Mouse (Mus musculus) hindbrain, postnatal 0 days (tissue): ENCODE data around the gene Dgkh. TPM values are rescaled to one million over a fixed set of nuclear protein-coding genes. Genes with fewer than 3 reads are reported as not detected.

Experiments
- ATAC-seq: fragments of 200-750 bp; cut with Nextera tagmentation; 2 replicates; pipeline ENCODE4 v1.8.0; 2017; ENCODE audit warnings: mild to moderate bottlenecking, moderate TSS enrichment, moderate library complexity
- DNase-seq: peaks from one replicate; pipeline ENCODE4 v3.0.0-alpha.2; 2015; ENCODE audit warnings: low spot score
- H3K27ac ChIP-seq: fragments of 300-500 bp; sonication (generic); 2 replicates; pipeline ENCODE4 v1.5.1; 2014; ENCODE audit warnings: mild to moderate bottlenecking
- H3K27me3 ChIP-seq: fragments of 300-500 bp; sonication (generic); 2 replicates; pipeline ENCODE4 v1.6.1; 2014; ENCODE audit warnings: low read length, mixed read lengths; ENCODE audit not compliant: insufficient read depth
- H3K36me3 ChIP-seq: fragments of 300-500 bp; sonication (generic); 2 replicates; pipeline ENCODE4 v1.6.1; 2014; ENCODE audit warnings: low read length, mixed read lengths; ENCODE audit not compliant: insufficient read depth
- H3K4me1 ChIP-seq: fragments of 300-500 bp; sonication (generic); 2 replicates; pipeline ENCODE4 v1.6.1; 2014; ENCODE audit warnings: antibody characterized with exemption, low read length, mixed read lengths; ENCODE audit not compliant: insufficient read depth
- H3K4me2 ChIP-seq: fragments of 300-500 bp; sonication (generic); 2 replicates; pipeline ENCODE4 v1.6.1; 2014; ENCODE audit warnings: low read depth, mild to moderate bottlenecking, low read length, moderate library complexity, mixed read lengths
- H3K4me3 ChIP-seq: fragments of 300-500 bp; sonication (generic); 2 replicates; pipeline ENCODE4 v1.5.1; 2014; ENCODE audit warnings: low read length
- H3K9ac ChIP-seq: fragments of 300-500 bp; sonication (generic); replicated peaks from 2 replicates; pipeline ENCODE4 v1.6.1; 2014; ENCODE audit warnings: mild to moderate bottlenecking, low read length, moderate library complexity, mixed read lengths
- H3K9me3 ChIP-seq: fragments of 300-500 bp; sonication (generic); 2 replicates; pipeline ENCODE4 v1.6.1; 2016; ENCODE audit warnings: low read length, mixed read lengths
- CTCF ChIP-seq: IDR thresholded peaks from 2 replicates; pipeline ENCODE4 v1.5.1; 2016; ENCODE audit warnings: antibody characterized with exemption, control low read depth, low read depth
- WGBS: fragments of 180-500 bp; shearing (Covaris S2); extraction: QIAGEN DNeasy Blood & Tissue Kit; methylation state at CpG from one replicate; pipeline ENCODE4 v1.1.7; 2014; 5-methylcytosine and 5-hydroxymethylcytosine counted together
- polyA plus RNA-seq: library from polyadenylated mRNA; unstranded; fragments of >200 nt; fragmentation: Nextera tagmentation; extraction: Ambion mirVana; gene quantifications from 2 replicates; pipeline ENCODE4 v1.2.1, GENCODE M21; 2015
- total RNA-seq: library from RNA; depleted of rRNA; stranded (reverse); fragments of >200 nt; gene quantifications from 2 replicates; pipeline ENCODE4 v1.2.3, GENCODE M21; 2014; rRNA removed

Dgkh gene
- total RNA-seq = 9.0 and 9.2 TPM in 2 replicates
- polyA plus RNA-seq = 2.1 and 2.7 TPM in 2 replicates

DNA sequence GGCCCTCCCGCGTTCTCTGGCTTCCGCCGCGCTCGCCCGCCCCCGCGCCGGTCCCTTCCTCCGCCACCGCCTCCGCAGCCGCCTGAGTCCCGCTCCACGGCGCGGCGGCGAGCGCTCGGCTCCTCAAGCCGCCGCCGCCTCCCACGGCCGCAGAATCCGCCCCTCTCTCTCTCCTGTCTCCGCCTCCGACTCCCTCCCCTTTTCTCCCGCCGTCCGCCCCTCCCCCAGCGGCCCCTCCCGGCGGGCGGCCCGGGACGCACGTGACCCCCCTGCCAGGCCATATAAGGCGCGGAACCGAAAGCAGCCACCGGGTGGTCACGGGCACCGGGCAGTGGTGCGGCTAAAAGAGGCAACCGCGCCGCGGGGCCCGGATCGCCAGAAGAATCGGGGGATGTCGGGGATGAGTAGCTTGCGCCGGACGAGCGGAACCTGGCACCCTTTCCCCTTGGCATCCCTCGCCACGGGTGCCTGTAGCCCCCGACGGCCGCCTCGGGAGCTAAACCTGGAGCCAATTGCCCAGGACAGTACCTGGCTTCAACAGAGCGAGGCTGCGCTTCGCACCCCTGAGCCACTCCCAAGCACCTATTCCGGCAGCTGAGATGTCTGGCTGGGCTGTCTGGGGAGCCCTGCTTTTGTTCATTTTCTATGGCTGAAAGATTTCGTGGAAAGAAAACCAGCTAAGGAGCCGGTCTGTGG, at the start of gene Dgkh:
TSS of gene Dgkh (minus strand) at position 160 of the 696 bp plus-strand sequence.
- no peaks in the 10 kb centered on the region for H3K27me3 ChIP-seq
- H3K9me3 ChIP-seq = no peaks in the 10 kb centered on the region
- peak within 1 kb of the TSS; percentile 84 for H3K9ac ChIP-seq
- H3K27ac ChIP-seq = peak within 1 kb of the TSS; percentile 86
- H3K4me2 ChIP-seq = peak within 1 kb of the TSS; percentile 96
- no peaks in the 10 kb centered on the region for H3K4me1 ChIP-seq
- ATAC-seq (peak; percentile 96), DNase-seq (peak; percentile 92)
- peak; percentile 15; the same call in 1 of the 2 replicates for TF ChIP-seq CTCF
- WGBS = 2% methylated on average over 56 of the region's 71 CpGs
- H3K4me3 ChIP-seq = peak within 1 kb of the TSS; percentile 69
- no peaks in the 10 kb centered on the region for H3K36me3 ChIP-seq

DNA sequence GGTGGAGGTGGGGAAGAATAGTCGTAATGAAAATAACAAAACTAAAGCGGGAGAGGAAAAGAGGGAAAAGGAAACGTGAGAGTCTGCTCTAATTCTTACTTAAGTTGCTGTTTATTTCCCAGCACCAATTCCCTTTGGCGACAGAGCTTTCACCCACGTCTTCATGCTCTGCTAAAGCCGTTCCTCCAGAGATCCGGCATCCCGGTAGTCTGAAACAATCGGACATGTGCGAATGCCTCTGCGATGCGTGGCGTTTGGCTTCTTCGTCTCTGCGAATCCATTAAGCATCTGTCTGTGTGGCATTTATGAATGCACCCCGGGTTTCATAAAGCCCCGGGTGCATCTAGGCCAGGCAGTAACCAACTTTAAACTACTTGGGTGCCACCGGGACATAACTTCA, 44.6 kb upstream of the Dgkh start:
- DNase-seq (peak; percentile 36), ATAC-seq (no peak)
- no peak for TF ChIP-seq CTCF
- Histone ChIP-seq H3K9me3 (no peaks in the 10 kb centered on the region), H3K9ac (no peak overlapping the region), H3K36me3 (no peaks in the 10 kb centered on the region), H3K4me2 (peak overlapping the region; percentile 50), H3K27ac (no peak overlapping the region), H3K4me1 (no peaks in the 10 kb centered on the region), H3K4me3 (peak overlapping the region; percentile 3), H3K27me3 (no peaks in the 10 kb centered on the region)
- 35% methylated on average over 18 of the region's 18 CpGs for WGBS

DNA sequence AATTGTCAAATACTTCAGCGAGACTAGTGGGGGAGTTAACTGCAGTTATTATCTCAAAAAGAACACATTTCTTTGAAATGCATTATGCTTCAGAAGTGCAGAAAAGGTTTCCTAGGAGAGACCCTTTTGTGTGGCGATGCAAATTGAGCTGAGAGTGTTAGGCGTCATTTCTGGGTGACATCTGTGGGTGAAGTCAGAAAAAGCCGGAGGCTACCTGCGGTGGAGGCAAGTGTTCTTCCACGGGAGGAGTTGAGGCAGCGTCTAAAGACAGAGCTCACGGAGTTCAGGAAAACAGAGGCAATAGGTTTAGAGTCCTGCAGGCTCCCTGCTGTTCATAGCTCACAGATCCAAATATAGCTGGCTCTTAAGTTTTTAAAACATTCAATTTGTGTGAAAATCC, 44.1 kb upstream of the Dgkh start:
- TF ChIP-seq CTCF = no peak
- Histone ChIP-seq H3K4me3 (peak overlapping the region; percentile 3; the same call in 1 of the 2 replicates), H3K4me2 (peak overlapping the region; percentile 50), H3K9me3 (no peaks in the 10 kb centered on the region), H3K36me3 (no peaks in the 10 kb centered on the region), H3K4me1 (no peaks in the 10 kb centered on the region), H3K27me3 (no peaks in the 10 kb centered on the region), H3K9ac (no peak overlapping the region), H3K27ac (no peak overlapping the region)
- 7% methylated on average over 8 of the region's 8 CpGs for WGBS
- no peak for ATAC-seq
- peak; percentile 27 for DNase-seq

DNA sequence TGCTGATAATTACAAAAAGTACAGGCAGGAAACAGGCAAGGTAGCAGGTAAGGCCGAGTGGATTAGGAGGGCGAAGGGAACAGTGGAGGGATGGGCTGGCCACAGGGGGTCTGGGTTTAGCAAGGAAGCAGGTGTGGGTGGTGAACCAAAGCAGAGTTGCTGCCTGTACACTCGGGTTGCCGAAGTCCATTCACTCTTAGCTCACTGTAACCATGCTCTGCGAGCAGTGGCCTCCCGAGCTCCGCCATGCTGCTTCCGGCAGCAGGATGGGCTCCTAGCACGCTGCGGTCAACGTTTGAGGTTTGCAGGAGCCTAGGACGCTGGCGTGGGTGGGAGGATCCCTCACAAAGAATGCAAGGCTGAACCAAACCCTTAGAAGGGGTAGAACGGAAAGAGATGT, 43.1 kb upstream of the Dgkh start:
- Histone ChIP-seq H3K36me3 (no peaks in the 10 kb centered on the region), H3K9ac (no peak overlapping the region), H3K4me3 (no peak overlapping the region), H3K4me1 (no peaks in the 10 kb centered on the region), H3K27ac (no peak overlapping the region), H3K4me2 (no peak overlapping the region), H3K27me3 (no peaks in the 10 kb centered on the region), H3K9me3 (no peaks in the 10 kb centered on the region)
- 72% methylated on average over 14 of the region's 14 CpGs for WGBS
- ATAC-seq (no peak), DNase-seq (no peak)
- no peak for TF ChIP-seq CTCF

DNA sequence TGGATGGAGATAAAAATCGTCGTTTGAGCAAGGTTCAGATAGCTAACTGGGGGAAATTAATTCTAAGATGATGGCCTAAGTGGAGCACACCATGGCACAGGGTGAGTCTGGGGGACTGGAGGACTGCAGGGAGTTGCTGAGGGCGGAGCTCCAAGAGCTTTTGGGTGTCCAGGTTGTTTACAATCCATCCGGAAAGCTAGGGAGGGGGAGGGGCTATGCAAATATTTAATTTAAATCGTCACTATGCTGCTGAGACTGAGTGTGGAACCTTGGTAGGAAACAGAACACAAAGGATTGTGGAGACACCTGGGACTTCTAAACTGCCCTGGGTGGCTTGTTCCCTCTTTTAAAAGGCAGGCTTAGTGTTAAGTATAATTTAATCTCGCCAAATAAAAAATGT, 42.6 kb upstream of the Dgkh start:
- WGBS = 57% methylated on average over 6 of the region's 6 CpGs
- Histone ChIP-seq H3K4me3 (no peak overlapping the region), H3K9me3 (no peaks in the 10 kb centered on the region), H3K4me2 (no peak overlapping the region), H3K27ac (no peak overlapping the region), H3K9ac (no peak overlapping the region), H3K36me3 (no peaks in the 10 kb centered on the region), H3K4me1 (no peaks in the 10 kb centered on the region), H3K27me3 (no peaks in the 10 kb centered on the region)
- no peak for TF ChIP-seq CTCF
- ATAC-seq (no peak), DNase-seq (no peak)

DNA sequence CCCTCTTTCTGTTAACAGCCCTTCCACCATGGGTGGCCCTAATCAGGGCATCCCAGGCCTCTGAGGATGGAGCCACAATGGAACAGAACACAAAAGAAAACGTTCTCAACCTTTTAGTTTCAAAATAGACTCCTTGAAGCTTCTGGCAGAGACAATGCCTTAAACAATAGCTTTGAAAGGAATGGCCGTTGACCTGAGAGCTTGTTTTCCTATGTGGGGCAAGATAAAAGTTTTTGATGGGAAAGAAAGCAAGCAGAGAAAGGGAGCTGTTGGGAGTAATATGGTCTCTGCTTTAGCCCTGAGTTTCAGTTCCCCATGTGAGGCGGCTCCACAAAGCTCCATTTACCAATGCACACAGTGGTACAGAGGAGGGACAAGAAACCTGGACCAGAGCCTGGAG, 37.9 kb upstream of the Dgkh start:
- no peak overlapping the region for H3K9ac ChIP-seq
- no peaks in the 10 kb centered on the region for H3K9me3 ChIP-seq
- 13% methylated on average over 3 of the region's 3 CpGs for WGBS
- TF ChIP-seq CTCF = no peak
- DNase-seq (no peak), ATAC-seq (no peak)
- H3K36me3 ChIP-seq = no peaks in the 10 kb centered on the region
- H3K27me3 ChIP-seq = no peaks in the 10 kb centered on the region
- no peaks in the 10 kb centered on the region for H3K4me1 ChIP-seq
- no peak overlapping the region for H3K4me3 ChIP-seq
- H3K4me2 ChIP-seq = no peak overlapping the region
- no peak overlapping the region for H3K27ac ChIP-seq

DNA sequence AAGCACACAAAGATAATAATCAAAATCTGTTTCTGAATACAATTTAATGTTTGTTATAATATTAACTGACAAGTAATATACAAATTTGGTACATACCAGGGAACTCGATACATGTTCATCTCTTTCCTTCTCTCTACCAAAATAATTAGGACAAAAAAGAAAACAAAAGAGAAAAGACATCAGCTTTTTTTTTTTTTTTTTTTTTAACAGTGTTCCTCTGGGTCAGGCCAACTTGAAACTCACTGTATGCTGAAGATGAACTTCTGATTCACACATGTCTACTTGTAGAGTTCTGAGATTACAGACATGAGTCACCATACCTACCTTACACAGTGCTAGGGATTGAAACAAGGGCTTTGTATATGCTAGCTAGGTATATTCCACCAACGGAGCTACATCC, 28.5 kb upstream of the Dgkh start:
- no peaks in the 10 kb centered on the region for H3K27me3 ChIP-seq
- no peaks in the 10 kb centered on the region for H3K36me3 ChIP-seq
- no peak overlapping the region for H3K27ac ChIP-seq
- no peak for TF ChIP-seq CTCF
- ATAC-seq (no peak), DNase-seq (no peak)
- H3K9me3 ChIP-seq = no peaks in the 10 kb centered on the region
- WGBS = 83% methylated on average over 2 of the region's 2 CpGs
- H3K9ac ChIP-seq = no peak overlapping the region
- H3K4me3 ChIP-seq = no peak overlapping the region
- no peak overlapping the region for H3K4me2 ChIP-seq
- no peaks in the 10 kb centered on the region for H3K4me1 ChIP-seq
